Mouse (Mus musculus): ENCODE results near the gene Nr1d2. TPM values are rescaled to one million over a fixed set of nuclear protein-coding genes. Genes with fewer than 3 reads are reported as not detected.
"Not testable (repeated sequence)": the region's sequence is repeated elsewhere in the genome, so short reads cannot be mapped to it uniquely, and the experiment has no call there.

The Nr1d2 gene
- total RNA-seq (2021) = 10 to 100 TPM; 43.0 to 52.7 TPM
- long read RNA-seq, experiment 1, full-length matches to known transcripts = 23 of 29 reads
- long read RNA-seq, experiment 1, partial matches to known transcripts = 1 of 29 reads
- long read RNA-seq, experiment 1, other reads (novel, unspliced or antisense) = 5 of 29 reads
- long read RNA-seq, experiment 2, full-length matches to known transcripts = 33 of 42 reads
- long read RNA-seq, experiment 2, partial matches to known transcripts = 0 of 42 reads
- long read RNA-seq, experiment 2, other reads (novel, unspliced or antisense) = 9 of 42 reads

GRCm38 (mm10) chr14:18238750-18239731, at the start of gene Nr1d2:
TSS of gene Nr1d2 (minus strand) at chr14:18239127.
- peak; percentile 97 to 99 for DNase-seq (ENCODE audit: low spot score in 2 of 2)

GRCm38 (mm10) chr14:18287391-18287790, 48.5 kb upstream of the Nr1d2 start:
- no peak for DNase-seq (ENCODE audit: low spot score in 2 of 2)

- no peak for DNase-seq (ENCODE audit: low spot score in 2 of 2)
These were observed 47.5 kb upstream of the Nr1d2 start for GRCm38 (mm10) chr14:18286441-18286840.

- no peak for DNase-seq (ENCODE audit: low spot score in 2 of 2)
These were observed 46.5 kb upstream of the Nr1d2 start for GRCm38 (mm10) chr14:18285476-18285875.

- no peak for DNase-seq (ENCODE audit: low spot score in 2 of 2)
These were observed 45.7 kb upstream of the Nr1d2 start for GRCm38 (mm10) chr14:18284581-18284980.

- DNase-seq (ENCODE audit: low spot score in 2 of 2) = no peak
These were observed 41.4 kb upstream of the Nr1d2 start for GRCm38 (mm10) chr14:18280375-18280774.

- DNase-seq (ENCODE audit: low spot score in 2 of 2) = no peak
These were observed 35.6 kb upstream of the Nr1d2 start for GRCm38 (mm10) chr14:18274526-18274925.

- no peak for DNase-seq (ENCODE audit: low spot score in 2 of 2)
These were observed 32.7 kb upstream of the Nr1d2 start for GRCm38 (mm10) chr14:18271666-18272065.

GRCm38 (mm10) chr14:18270529-18271441, 31.9 kb upstream of the Nr1d2 start, which contains the start of the genes Nkiras1 and Rpl15:
TSS of gene Nkiras1 (plus strand) at chr14:18271136.
TSS of gene Rpl15 (minus strand) at chr14:18271391.
- DNase-seq (ENCODE audit: low spot score in 2 of 2) = peak; percentile 96 to 98

GRCm38 (mm10) chr14:18269947-18270528, 31.1 kb upstream of the Nr1d2 start:
- not testable (repeated sequence) for DNase-seq (ENCODE audit: low spot score in 2 of 2)

GRCm38 (mm10) chr14:18263427-18263826, 24.5 kb upstream of the Nr1d2 start:
- peak in 1 of 2 experiments; percentile 29 for DNase-seq (ENCODE audit: low spot score in 2 of 2)

GRCm38 (mm10) chr14:18261203-18261602, 22.3 kb upstream of the Nr1d2 start:
- no peak for DNase-seq (ENCODE audit: low spot score in 2 of 2)

GRCm38 (mm10) chr14:18242638-18243130, 3.8 kb upstream of the Nr1d2 start:
- DNase-seq (ENCODE audit: low spot score in 2 of 2) = no peak

GRCm38 (mm10) chr14:18241786-18242185, 2.9 kb upstream of the Nr1d2 start:
- no peak for DNase-seq (ENCODE audit: low spot score in 2 of 2)

GRCm38 (mm10) chr14:18240132-18240531, 1.2 kb upstream of the Nr1d2 start:
- DNase-seq (ENCODE audit: low spot score in 2 of 2) = no peak

- peak; percentile 96 to 98 for DNase-seq (ENCODE audit: low spot score in 2 of 2)
These were observed 687 bp downstream of the Nr1d2 start for GRCm38 (mm10) chr14:18238131-18238749.

- DNase-seq (ENCODE audit: low spot score in 2 of 2) = no peak
These were observed 1.5 kb downstream of the Nr1d2 start for GRCm38 (mm10) chr14:18237381-18237780.

GRCm38 (mm10) chr14:18236496-18237235, 2.3 kb downstream of the Nr1d2 start:
- DNase-seq (ENCODE audit: low spot score in 2 of 2) = not testable (repeated sequence)
